Mouse (Mus musculus) embryo, embryonic 11.5 days (tissue): ENCODE measurements around the gene Synj2.

Experiments
- DNase-seq: peaks from one replicate; pipeline ENCODE4 v3.0.0-alpha.2; 2012; ENCODE audit warnings: low read depth, low spot score

The Synj2 gene

GRCm38 (mm10) chr17:6036872-6037271 lies 95.8 kb downstream of the Synj2 start:
- DNase-seq = no peak

DNA sequence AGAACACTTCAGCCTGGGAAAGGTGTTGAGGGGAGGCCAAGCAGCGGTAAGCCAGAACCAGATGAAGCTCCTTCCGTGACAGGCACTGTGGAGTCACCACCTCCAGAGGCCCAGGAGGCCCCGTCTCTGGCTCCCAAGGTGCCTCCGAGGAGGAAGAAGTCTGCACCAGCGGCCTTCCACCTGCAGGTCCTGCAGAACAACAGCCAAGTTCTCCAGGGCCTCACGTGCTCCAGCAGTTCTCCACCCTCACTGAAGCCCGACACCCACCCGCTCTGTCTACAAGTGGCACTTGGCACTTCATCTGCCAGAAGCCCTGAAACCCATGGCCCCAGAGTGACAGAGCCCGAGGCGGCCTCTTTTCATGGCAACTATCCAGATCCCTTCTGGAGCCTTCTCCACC lies 96.4 kb downstream of the Synj2 start:
- no peak for DNase-seq

DNA sequence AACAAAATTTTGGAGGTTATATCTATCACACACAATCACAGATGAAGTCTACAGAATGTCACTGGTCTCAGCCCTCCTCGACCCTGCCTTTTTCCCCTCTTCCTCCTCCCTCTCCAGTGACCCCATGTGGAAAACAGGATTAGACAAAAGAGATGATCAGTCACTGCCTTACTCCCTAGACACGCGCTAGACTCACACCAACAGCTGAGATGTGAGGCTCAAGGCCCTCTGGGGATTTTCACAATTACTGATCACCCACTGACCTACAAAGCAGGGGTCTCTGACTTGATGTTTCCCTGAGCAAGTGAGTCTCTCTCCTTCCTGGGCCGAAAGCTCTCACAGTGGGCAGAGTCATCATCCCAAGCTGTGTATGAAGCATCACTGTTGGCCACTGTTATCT lies 111.7 kb downstream of the Synj2 start:
- DNase-seq = no peak

DNA sequence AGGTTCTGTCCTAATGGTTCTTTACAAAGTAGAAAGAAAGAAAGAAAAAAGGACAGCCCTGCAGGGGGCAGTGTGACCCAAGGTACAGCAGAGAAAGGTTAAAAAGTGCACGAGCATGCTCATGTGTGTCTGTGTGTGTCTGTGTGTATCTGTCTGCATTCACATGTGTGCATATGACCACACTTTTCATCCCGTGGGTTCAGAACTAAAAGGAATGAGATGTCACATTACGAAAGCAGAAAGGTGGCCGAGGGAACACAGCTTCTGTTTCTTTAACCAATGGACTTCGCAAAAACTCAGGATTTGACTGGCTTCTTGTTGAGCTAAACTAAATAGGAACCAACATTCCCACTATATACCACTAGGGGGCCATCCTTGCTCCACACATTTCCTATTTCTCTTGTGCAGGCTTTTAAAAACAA lies 113.9 kb downstream of the Synj2 start:
- DNase-seq = peak; percentile 57

DNA sequence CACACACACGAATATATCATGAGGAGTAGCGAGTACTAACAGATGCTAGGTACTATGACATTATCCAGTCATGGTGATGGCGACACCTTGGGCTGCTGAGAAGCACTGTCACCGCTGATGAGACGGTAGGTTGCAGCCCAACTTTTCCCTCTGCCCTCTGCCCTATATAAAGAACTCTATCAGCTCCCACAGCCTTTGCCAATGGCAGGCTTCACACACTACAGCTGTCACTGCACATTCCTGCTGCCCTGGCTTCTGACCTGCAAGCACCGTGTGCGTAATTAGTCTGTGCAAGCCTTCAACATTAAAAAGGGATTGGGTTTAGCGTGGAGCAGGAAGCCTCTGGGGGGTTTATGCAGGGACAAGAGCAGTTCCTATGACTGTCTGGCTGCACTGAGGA lies 121.7 kb downstream of the Synj2 start:
- DNase-seq = no peak

GRCm38 (mm10) chr17:6063532-6063931 lies 122.5 kb downstream of the Synj2 start:
- DNase-seq = no peak

DNA sequence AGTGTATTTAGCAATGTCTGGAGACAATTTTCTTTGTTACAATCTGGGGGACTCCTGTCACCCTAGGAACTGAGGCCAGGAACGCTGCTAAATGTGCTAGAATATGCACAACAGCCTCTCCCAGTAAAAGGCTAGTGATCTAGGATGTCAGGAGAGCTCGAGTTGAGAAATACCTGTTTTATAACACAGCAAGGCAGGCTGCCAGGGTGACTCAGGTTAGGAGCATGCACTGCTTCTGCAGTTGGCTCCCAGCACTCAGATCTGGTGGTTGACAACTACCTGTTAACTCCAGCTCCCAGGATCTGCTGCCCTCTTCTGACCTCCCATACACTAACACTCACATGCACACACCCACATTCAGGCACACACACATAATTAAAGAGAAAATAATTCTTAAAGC lies 124.9 kb downstream of the Synj2 start:
- DNase-seq = no peak

GRCm38 (mm10) chr17:6067613-6068012 lies 126.5 kb downstream of the Synj2 start:
- DNase-seq = no peak

DNA sequence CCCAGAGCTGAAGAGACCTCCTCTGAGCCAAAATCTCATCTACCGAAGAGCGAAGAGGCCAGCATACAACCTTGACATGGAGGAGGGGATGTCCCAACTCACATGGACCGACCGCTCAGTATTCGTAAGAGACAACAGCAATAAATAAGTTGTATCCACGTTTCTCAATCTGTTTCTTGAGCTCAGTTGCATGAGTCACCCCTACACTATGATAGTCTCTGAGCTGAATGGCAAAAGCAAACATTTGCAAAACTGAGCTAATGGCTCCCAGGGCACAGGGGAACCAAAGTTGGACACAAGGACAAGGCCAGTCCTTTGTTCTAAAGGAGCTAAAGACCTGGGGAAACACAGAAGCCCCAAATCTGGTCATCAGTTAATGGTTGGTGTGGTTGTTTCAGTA lies 128.8 kb downstream of the Synj2 start:
- no peak for DNase-seq

- DNase-seq = no peak
Observed at GRCm38 (mm10) chr17:6073405-6073804, 132.3 kb downstream of the Synj2 start.

DNA sequence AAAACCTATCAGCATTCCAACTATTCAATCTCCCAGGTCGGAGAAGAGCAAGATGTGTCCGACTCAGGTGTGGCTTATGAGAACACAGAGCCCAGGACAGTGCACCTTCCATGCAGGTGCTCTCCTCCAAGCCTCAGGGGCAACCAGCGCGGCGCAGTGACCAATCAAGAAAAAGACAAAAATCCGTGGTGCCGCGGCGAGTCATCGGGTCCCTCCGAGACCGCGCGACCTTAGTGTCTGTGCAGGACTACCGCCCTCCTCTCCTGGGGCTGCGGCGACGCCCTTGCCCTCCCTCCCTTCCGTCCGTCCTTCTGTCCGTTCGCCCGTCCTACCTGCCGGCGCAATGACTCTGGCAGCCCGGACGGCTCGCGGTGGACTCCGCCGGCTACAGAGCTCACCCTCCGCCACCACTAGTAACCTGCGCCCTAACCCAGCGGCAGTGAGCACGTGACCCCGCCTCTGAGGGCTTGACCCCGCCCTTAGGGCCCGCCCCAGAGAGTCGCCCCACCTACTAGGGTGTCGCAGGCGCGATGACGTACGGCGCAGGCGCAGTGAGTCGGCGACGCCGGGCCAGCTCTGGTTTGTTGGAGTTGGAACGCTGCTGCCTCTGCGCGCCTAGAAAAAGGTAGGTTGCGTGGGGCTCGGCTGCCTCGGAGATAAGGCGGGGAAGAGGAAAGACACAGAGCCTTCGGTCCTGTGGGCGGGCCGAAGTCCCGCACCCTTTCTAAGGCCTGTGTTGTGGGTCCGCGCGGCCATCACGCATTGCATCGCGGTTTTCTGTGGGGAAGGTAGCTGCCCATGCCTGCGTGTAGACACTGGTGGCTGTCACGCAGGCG lies 138.4 kb downstream of the Synj2 start, which contains the start of the genes Serac1 and Gtf2h5:
Serac1 (minus strand) TSS at position 455 of the 836 bp plus-strand sequence.
Gtf2h5 (plus strand) TSS at position 500 of the 836 bp plus-strand sequence.
- peak; percentile 96 for DNase-seq

- no peak for DNase-seq
Observed at GRCm38 (mm10) chr17:6083323-6083890, 142.3 kb downstream of the Synj2 start.

- no peak for DNase-seq
Observed at GRCm38 (mm10) chr17:6091604-6092003, 150.5 kb downstream of the Synj2 start.
